Mouse (Mus musculus) erythroblast, embryonic 14.5 days (primary cell): ENCODE data around the gene Slc35f5.

Experiments used
- GATA1 ChIP-seq: IDR thresholded peaks from 2 replicates; pipeline ENCODE4 v1.6.1; 2012; ENCODE audit warnings: low read length, inconsistent platforms, mixed read lengths
- TAL1 ChIP-seq: IDR thresholded peaks from 3 replicates; pipeline ENCODE4 v1.6.1; 2012; ENCODE audit warnings: low read length, inconsistent platforms, mixed read lengths

GRCm38 (mm10) chr1:125575458-125576114 is 15.2 kb downstream of the Slc35f5 start:
- no peak for TF ChIP-seq TAL1
- TF ChIP-seq GATA1, result no peak
